Mouse (Mus musculus): ENCODE data around the gene Dclk1. TPM values are rescaled to one million over a fixed set of nuclear protein-coding genes. Genes with fewer than 3 reads are reported as not detected.
A peak's percentile ranks its signal among the peaks of the same experiment; 100 is the strongest.

Dclk1 gene
- polyA plus RNA-seq, 1 experiment from 2014 or later: 171 TPM

DNA sequence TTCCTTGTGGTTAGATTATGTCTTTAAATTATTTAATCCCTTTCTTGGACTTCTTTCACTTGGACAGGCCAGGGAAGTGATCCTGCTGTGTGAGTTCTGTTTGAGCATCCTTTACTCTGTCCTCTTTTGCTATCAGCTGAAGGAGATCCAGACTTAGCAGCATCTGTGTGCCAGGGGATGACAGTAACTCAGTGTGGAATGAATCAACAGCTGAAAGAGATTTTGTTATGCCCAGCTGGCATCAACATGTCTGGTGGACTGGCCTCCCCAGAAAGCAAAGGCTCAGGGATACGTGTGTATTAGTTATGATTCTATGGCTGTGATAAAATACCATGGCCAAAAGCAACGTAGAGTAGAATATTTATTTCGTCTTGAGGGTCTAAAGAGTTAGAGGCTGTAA lies 28.2 kb downstream of the Dclk1 start:
- no peaks in the 10 kb centered on the region for H3K27me3 ChIP-seq
- H3K4me2 ChIP-seq (replicated peaks): no peak overlapping the region
- no peaks in the 10 kb centered on the region for H3K36me3 ChIP-seq
- H3K4me3 ChIP-seq: no peak overlapping the region
- H3K9me3 ChIP-seq (replicated peaks): no peaks in the 10 kb centered on the region
- ATAC-seq (ENCODE audit: low FRiP score): no peak
- no peak overlapping the region for H3K27ac ChIP-seq
- no peak overlapping the region for H3K9ac ChIP-seq
- H3K4me1 ChIP-seq: peaks cover 10% of the 10 kb centered on the region; the same call in 1 of the 2 replicates
- 85% methylated on average over 3 of the region's 3 CpGs for WGBS

DNA sequence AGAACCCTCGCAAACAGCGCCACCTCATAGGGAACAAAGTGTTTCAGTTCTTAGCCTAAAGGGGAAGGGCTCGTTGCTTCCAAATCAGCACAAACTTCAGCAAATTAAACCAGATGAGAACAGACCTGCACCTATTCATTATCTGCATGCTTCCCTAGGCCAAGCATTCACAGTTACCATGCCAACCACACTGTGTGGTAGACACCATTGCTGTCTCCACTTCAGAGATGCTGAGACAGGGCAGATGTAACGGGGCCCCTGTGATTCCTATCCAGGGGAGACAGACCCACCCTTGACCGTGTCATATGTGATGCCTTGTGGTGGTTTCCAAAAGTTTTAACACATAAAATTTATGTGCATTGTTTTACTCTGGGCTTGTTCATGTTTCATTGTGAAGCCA lies 28.8 kb downstream of the Dclk1 start:
- peaks cover 10% of the 10 kb centered on the region; the same call in 1 of the 2 replicates for H3K4me1 ChIP-seq
- H3K9ac ChIP-seq: no peak overlapping the region
- 61% methylated on average over 5 of the region's 5 CpGs for WGBS
- no peak for ATAC-seq (ENCODE audit: low FRiP score)
- no peak overlapping the region for H3K4me3 ChIP-seq
- H3K27me3 ChIP-seq: no peaks in the 10 kb centered on the region
- no peaks in the 10 kb centered on the region for H3K9me3 ChIP-seq (replicated peaks)
- H3K4me2 ChIP-seq (replicated peaks): no peak overlapping the region
- H3K36me3 ChIP-seq: no peaks in the 10 kb centered on the region
- H3K27ac ChIP-seq: no peak overlapping the region

- no peaks in the 10 kb centered on the region for H3K36me3 ChIP-seq
- H3K9me3 ChIP-seq (replicated peaks): no peaks in the 10 kb centered on the region
- no peak overlapping the region for H3K4me2 ChIP-seq (replicated peaks)
- H3K9ac ChIP-seq: no peak overlapping the region
- 91% methylated on average over 6 of the region's 6 CpGs for WGBS
- no peak overlapping the region for H3K4me3 ChIP-seq
- peaks cover 10% of the 10 kb centered on the region; the same call in 1 of the 2 replicates for H3K4me1 ChIP-seq
- H3K27me3 ChIP-seq: no peaks in the 10 kb centered on the region
- no peak for ATAC-seq (ENCODE audit: low FRiP score)
- H3K27ac ChIP-seq: no peak overlapping the region
Measured at GRCm38 (mm10) chr3:55272536-55272935, 30.4 kb downstream of the Dclk1 start.

- no peaks in the 10 kb centered on the region for H3K27me3 ChIP-seq
- H3K4me2 ChIP-seq (replicated peaks): no peak overlapping the region
- peaks cover 9% of the 10 kb centered on the region for H3K4me1 ChIP-seq
- no peak overlapping the region for H3K27ac ChIP-seq
- no peak overlapping the region for H3K9ac ChIP-seq
- ATAC-seq (ENCODE audit: low FRiP score): no peak
- H3K4me3 ChIP-seq: no peak overlapping the region
- no peaks in the 10 kb centered on the region for H3K36me3 ChIP-seq
- no peaks in the 10 kb centered on the region for H3K9me3 ChIP-seq (replicated peaks)
- WGBS: 96% methylated on average over 3 of the region's 3 CpGs
Measured at GRCm38 (mm10) chr3:55276446-55276845, 34.3 kb downstream of the Dclk1 start.

GRCm38 (mm10) chr3:55276851-55277250 lies 34.7 kb downstream of the Dclk1 start:
- WGBS: 77% methylated on average over 1 of the region's 1 CpGs
- no peak overlapping the region for H3K9ac ChIP-seq
- no peak overlapping the region for H3K27ac ChIP-seq
- no peaks in the 10 kb centered on the region for H3K36me3 ChIP-seq
- H3K4me2 ChIP-seq (replicated peaks): no peak overlapping the region
- no peaks in the 10 kb centered on the region for H3K9me3 ChIP-seq (replicated peaks)
- no peak overlapping the region for H3K4me3 ChIP-seq
- peaks cover 9% of the 10 kb centered on the region for H3K4me1 ChIP-seq
- no peak for ATAC-seq (ENCODE audit: low FRiP score)
- no peaks in the 10 kb centered on the region for H3K27me3 ChIP-seq

DNA sequence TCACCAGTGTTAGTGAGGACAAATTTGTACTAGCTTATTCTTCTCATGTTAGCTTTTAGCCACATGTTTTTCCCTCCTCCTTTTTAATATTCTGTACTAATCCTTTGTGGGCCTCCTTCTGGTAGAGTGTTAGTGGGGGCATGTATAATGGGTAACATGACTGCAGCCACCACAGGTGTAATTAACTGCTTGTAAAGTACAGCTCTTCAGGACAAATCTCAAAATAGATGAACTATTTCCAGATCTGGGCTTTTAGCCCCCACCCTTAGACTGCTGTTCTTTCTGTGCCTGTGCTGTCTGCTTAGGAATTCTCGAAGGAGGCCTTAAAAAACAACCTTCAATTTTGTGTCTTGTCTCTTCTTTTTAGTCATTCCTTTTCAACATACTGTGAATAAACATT lies 35.7 kb downstream of the Dclk1 start:
- Histone ChIP-seq H3K4me2 (replicated peaks) (no peak overlapping the region), H3K27ac (no peak overlapping the region), H3K9me3 (replicated peaks) (no peaks in the 10 kb centered on the region), H3K36me3 (no peaks in the 10 kb centered on the region), H3K4me1 (peaks cover 9% of the 10 kb centered on the region), H3K27me3 (no peaks in the 10 kb centered on the region), H3K9ac (no peak overlapping the region), H3K4me3 (no peak overlapping the region)
- 90% methylated on average over 1 of the region's 1 CpGs for WGBS
- ATAC-seq (ENCODE audit: low FRiP score): no peak

DNA sequence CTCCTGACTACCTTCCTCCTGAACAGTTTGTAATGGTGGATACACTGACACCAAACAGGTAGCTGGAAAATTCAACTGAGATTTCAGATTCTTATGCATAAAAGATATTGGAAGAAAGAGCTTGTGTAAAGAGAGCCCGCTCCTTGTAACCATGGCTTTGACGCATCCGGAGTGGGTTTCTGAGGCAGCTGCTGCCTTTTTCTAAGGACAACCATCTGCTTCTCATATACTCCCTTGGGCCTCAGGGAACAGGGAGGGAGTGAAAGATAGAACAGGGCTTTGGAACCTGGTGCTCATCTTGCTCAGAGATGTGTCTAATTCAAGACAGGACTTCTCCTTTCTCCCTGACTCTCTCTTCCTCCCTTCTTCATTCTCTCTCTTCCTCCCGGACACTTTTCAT lies 37.8 kb downstream of the Dclk1 start:
- Histone ChIP-seq H3K27ac (no peak overlapping the region), H3K4me2 (replicated peaks) (no peak overlapping the region), H3K9ac (no peak overlapping the region), H3K27me3 (no peaks in the 10 kb centered on the region), H3K4me3 (no peak overlapping the region), H3K4me1 (peaks cover 25% of the 10 kb centered on the region), H3K9me3 (replicated peaks) (no peaks in the 10 kb centered on the region), H3K36me3 (no peaks in the 10 kb centered on the region)
- 68% methylated on average over 4 of the region's 4 CpGs for WGBS
- no peak for ATAC-seq (ENCODE audit: low FRiP score)

- no peaks in the 10 kb centered on the region for H3K36me3 ChIP-seq
- H3K27me3 ChIP-seq: no peaks in the 10 kb centered on the region
- no peak for ATAC-seq (ENCODE audit: low FRiP score)
- H3K9ac ChIP-seq: no peak overlapping the region
- no peaks in the 10 kb centered on the region for H3K9me3 ChIP-seq (replicated peaks)
- no peak overlapping the region for H3K4me2 ChIP-seq (replicated peaks)
- no peak overlapping the region for H3K4me3 ChIP-seq
- peaks cover 30% of the 10 kb centered on the region for H3K4me1 ChIP-seq
- no peak overlapping the region for H3K27ac ChIP-seq
Measured at GRCm38 (mm10) chr3:55280471-55280870, 38.3 kb downstream of the Dclk1 start.

DNA sequence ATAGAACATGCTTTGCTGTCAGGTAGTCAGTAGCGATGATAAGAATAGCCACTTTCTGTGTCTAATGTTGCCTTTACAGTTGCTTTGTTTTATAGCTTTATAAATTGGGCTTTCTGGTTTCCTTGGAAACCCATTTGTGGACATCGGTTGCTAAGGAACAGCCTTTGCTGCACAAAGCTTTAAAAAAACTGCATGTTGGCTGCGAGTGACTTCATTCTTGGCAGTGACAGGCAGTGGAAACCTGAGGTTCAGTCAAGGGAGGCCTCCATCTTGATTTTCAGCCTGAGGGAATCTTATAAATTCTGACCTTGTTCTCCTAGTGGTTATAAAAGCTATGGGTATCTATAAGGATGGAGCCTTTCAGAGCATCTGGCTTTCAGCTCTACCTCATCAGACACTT lies 42.1 kb downstream of the Dclk1 start:
- peak; percentile 74 for ATAC-seq (ENCODE audit: low FRiP score)
- no peaks in the 10 kb centered on the region for H3K27me3 ChIP-seq
- 0 out of 2 replicates have a peak overlapping the region, but pooled peaks have one; percentile 8 for H3K4me2 ChIP-seq (replicated peaks)
- WGBS: 30% methylated on average over 3 of the region's 3 CpGs
- no peak overlapping the region for H3K9ac ChIP-seq
- H3K36me3 ChIP-seq: no peaks in the 10 kb centered on the region
- peaks cover 28% of the 10 kb centered on the region for H3K4me1 ChIP-seq
- H3K4me3 ChIP-seq: no peak overlapping the region
- peak overlapping the region; percentile 62 for H3K27ac ChIP-seq
- H3K9me3 ChIP-seq (replicated peaks): no peaks in the 10 kb centered on the region

DNA sequence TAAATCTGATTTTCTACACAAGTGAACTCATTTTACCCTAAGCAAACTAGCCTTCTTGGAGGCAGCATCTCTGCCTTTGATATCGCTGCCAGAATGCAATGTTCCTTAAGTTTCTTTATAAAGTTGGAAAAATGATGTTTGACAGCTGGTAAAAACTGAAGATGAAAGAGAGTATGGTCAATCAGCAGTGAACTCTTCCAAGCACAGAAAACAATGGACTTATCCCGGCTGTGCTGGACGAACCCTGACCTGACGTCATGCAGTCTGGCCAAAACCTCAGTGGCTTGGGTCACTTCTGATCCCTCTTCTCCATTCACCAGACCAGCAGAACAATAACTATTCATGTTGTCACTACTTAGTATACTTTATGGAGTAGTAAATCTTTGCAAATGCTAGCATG lies 46.6 kb downstream of the Dclk1 start:
- H3K27ac ChIP-seq: no peak overlapping the region
- H3K4me2 ChIP-seq (replicated peaks): no peak overlapping the region
- no peaks in the 10 kb centered on the region for H3K9me3 ChIP-seq (replicated peaks)
- H3K4me1 ChIP-seq: peaks cover 21% of the 10 kb centered on the region
- ATAC-seq (ENCODE audit: low FRiP score): no peak
- no peaks in the 10 kb centered on the region; the same call in 1 of the 2 replicates for H3K36me3 ChIP-seq
- WGBS: 32% methylated on average over 4 of the region's 4 CpGs
- H3K9ac ChIP-seq: no peak overlapping the region
- no peak overlapping the region for H3K4me3 ChIP-seq
- H3K27me3 ChIP-seq: no peaks in the 10 kb centered on the region

GRCm38 (mm10) chr3:55291964-55292363 lies 49.8 kb downstream of the Dclk1 start:
- Histone ChIP-seq H3K4me2 (replicated peaks) (no peak overlapping the region), H3K4me3 (no peak overlapping the region), H3K27ac (no peak overlapping the region), H3K9ac (no peak overlapping the region), H3K4me1 (peaks cover 7% of the 10 kb centered on the region), H3K9me3 (replicated peaks) (no peaks in the 10 kb centered on the region), H3K27me3 (no peaks in the 10 kb centered on the region), H3K36me3 (no peaks in the 10 kb centered on the region; the same call in 1 of the 2 replicates)
- no peak for ATAC-seq (ENCODE audit: low FRiP score)
- 57% methylated on average over 4 of the region's 4 CpGs for WGBS

- Histone ChIP-seq H3K36me3 (no peaks in the 10 kb centered on the region; the same call in 1 of the 2 replicates), H3K27me3 (no peaks in the 10 kb centered on the region), H3K4me2 (replicated peaks) (no peak overlapping the region), H3K27ac (0 out of 2 replicates have a peak overlapping the region, but pooled peaks have one; percentile 18), H3K9me3 (replicated peaks) (no peaks in the 10 kb centered on the region), H3K4me1 (peaks cover 7% of the 10 kb centered on the region), H3K9ac (no peak overlapping the region), H3K4me3 (no peak overlapping the region)
- ATAC-seq (ENCODE audit: low FRiP score): peak; percentile 67; the same call in 1 of the 2 replicates
- 71% methylated on average over 10 of the region's 10 CpGs for WGBS
Measured at GRCm38 (mm10) chr3:55292783-55293430, 50.7 kb downstream of the Dclk1 start.

GRCm38 (mm10) chr3:55305653-55306052 lies 63.5 kb downstream of the Dclk1 start:
- no peaks in the 10 kb centered on the region for H3K27me3 ChIP-seq
- H3K36me3 ChIP-seq: no peaks in the 10 kb centered on the region
- no peaks in the 10 kb centered on the region for H3K4me1 ChIP-seq
- no peak overlapping the region for H3K4me2 ChIP-seq (replicated peaks)
- H3K9ac ChIP-seq: no peak overlapping the region
- H3K4me3 ChIP-seq: no peak overlapping the region
- ATAC-seq (ENCODE audit: low FRiP score): no peak
- no peak overlapping the region for H3K27ac ChIP-seq
- peaks cover 3% of the 10 kb centered on the region for H3K9me3 ChIP-seq (replicated peaks)
